Mouse (Mus musculus) thymus, postnatal 4 days (tissue): ENCODE results near the gene Gm21866.
"Not testable (repeated sequence)": the region's sequence is repeated elsewhere in the genome, so short reads cannot be mapped to it uniquely, and the experiment has no call there.

Experiments
- DNase-seq: peaks from one replicate; pipeline ENCODE4 v3.0.0; 2021

Gm21866 gene

DNA sequence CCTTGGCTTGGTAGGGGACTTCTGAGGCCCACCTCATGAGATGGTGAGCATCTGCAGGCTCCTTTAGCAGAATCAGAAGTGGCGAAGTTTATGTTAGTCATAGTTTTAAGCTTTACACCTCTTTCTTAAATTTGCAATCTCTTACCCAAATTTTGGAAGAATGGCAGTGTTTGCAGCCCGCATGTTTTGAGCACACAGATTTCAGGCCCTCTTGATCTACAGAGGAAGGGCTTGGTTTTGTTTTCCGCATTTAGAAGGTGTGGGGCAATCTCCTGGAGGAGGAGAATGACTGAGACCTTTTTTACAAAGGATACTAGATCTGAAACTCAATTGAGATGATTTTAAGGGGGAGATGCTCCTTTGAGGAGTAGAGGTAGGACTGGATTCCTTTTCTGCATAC is at the start of gene Gm21866:
TSS of gene Gm21866 (minus strand) at position 101 of the 400 bp plus-strand sequence.
- DNase-seq, result not testable (repeated sequence)

GRCm38 (mm10) chrY:13493726-13494125 is 28.3 kb upstream of the Gm21866 start, which contains the start of gene Gm20773:
TSS of gene Gm20773 (plus strand) at chrY:13494026.
- not testable (repeated sequence) for DNase-seq
